Mouse (Mus musculus): ENCODE measurements at regions not wholly inside any gene's neighbourhood (a gene's known extent, or its start where the extent isn't known, plus 50 kb on each side); places are given as distances from the start of the nearest gene placed in this dataset.

GRCm38 (mm10) chr2:92709668-92710067, 110.2 kb downstream of the Chst1 start:
- no peak for DNase-seq (ENCODE audit: low spot score)
- Histone ChIP-seq H3K4me2 (ENCODE audit: low read depth, low read length) (no peak overlapping the region), H3K9ac (replicated peaks; ENCODE audit: low read depth, low read length) (no peak overlapping the region), H3K9me3 (replicated peaks; ENCODE audit: control insufficient read depth, low read length) (no peaks in the 10 kb centered on the region), H3K4me3 (ENCODE audit: low read depth, low read length) (no peak overlapping the region), H3K4me1 (ENCODE audit: control insufficient read depth, insufficient read depth) (no peaks in the 10 kb centered on the region), H3K27me3 (ENCODE audit: control insufficient read depth, insufficient read depth, low read length) (no peaks in the 10 kb centered on the region), H3K27ac (ENCODE audit: low read depth) (no peak overlapping the region), H3K36me3 (replicated peaks; ENCODE audit: control insufficient read depth, insufficient read depth, low read length) (no peaks in the 10 kb centered on the region)
- ATAC-seq (ENCODE audit: insufficient read depth, low read depth), result no peak
- WGBS, result 78% methylated on average over 3 of the region's 3 CpGs
- TF ChIP-seq EP300 (IDR thresholded peaks at IDR 0.05; ENCODE audit: low read depth) (no peak), CTCF (IDR thresholded peaks at IDR 0.05; ENCODE audit: low read depth) (no peak)

- H3K36me3 ChIP-seq (replicated peaks; ENCODE audit: control insufficient read depth, insufficient read depth, low read length), result no peaks in the 10 kb centered on the region
- no peak for TF ChIP-seq CTCF (IDR thresholded peaks at IDR 0.05; ENCODE audit: low read depth)
- TF ChIP-seq EP300 (IDR thresholded peaks at IDR 0.05; ENCODE audit: low read depth), result no peak
Measured at GRCm38 (mm10) chr2:92711122-92711777, 111.7 kb downstream of the Chst1 start.

GRCm38 (mm10) chr2:92712266-92713144, 113.0 kb downstream of the Chst1 start:
- Histone ChIP-seq H3K36me3 (replicated peaks; ENCODE audit: control insufficient read depth, insufficient read depth, low read length) (no peaks in the 10 kb centered on the region), H3K9me3 (replicated peaks; ENCODE audit: control insufficient read depth, low read length) (no peaks in the 10 kb centered on the region), H3K9ac (replicated peaks; ENCODE audit: low read depth, low read length) (no peak overlapping the region), H3K4me2 (ENCODE audit: low read depth, low read length) (no peak overlapping the region), H3K27me3 (ENCODE audit: control insufficient read depth, insufficient read depth, low read length) (no peaks in the 10 kb centered on the region), H3K4me1 (ENCODE audit: control insufficient read depth, insufficient read depth) (no peaks in the 10 kb centered on the region), H3K27ac (ENCODE audit: low read depth) (no peak overlapping the region), H3K4me3 (ENCODE audit: low read depth, low read length) (no peak overlapping the region)
- ATAC-seq (ENCODE audit: insufficient read depth, low read depth) (no peak), DNase-seq (ENCODE audit: low spot score) (no peak)
- TF ChIP-seq EP300 (IDR thresholded peaks at IDR 0.05; ENCODE audit: low read depth) (no peak), CTCF (IDR thresholded peaks at IDR 0.05; ENCODE audit: low read depth) (no peak)
- WGBS, result 56% methylated on average over 11 of the region's 11 CpGs

More at GRCm38 (mm10) chr2:92711122-92711777, 111.7 kb downstream of the Chst1 start:
- H3K27ac ChIP-seq (ENCODE audit: low read depth), result no peak overlapping the region
- peak overlapping the region; percentile 22; the same call in 1 of the 2 replicates for H3K4me2 ChIP-seq (ENCODE audit: low read depth, low read length)
- H3K9ac ChIP-seq (replicated peaks; ENCODE audit: low read depth, low read length), result no peak overlapping the region
- 32% methylated on average over 15 of the region's 15 CpGs for WGBS
- no peak for ATAC-seq (ENCODE audit: insufficient read depth, low read depth)
- no peaks in the 10 kb centered on the region for H3K27me3 ChIP-seq (ENCODE audit: control insufficient read depth, insufficient read depth, low read length)
- H3K9me3 ChIP-seq (replicated peaks; ENCODE audit: control insufficient read depth, low read length), result no peaks in the 10 kb centered on the region
- no peak for DNase-seq (ENCODE audit: low spot score)
- H3K4me3 ChIP-seq (ENCODE audit: low read depth, low read length), result no peak overlapping the region
- H3K4me1 ChIP-seq (ENCODE audit: control insufficient read depth, insufficient read depth), result no peaks in the 10 kb centered on the region

GRCm38 (mm10) chr2:92717706-92718105, 118.2 kb downstream of the Chst1 start:
- DNase-seq (ENCODE audit: low spot score), result no peak
- no peaks in the 10 kb centered on the region for H3K36me3 ChIP-seq (replicated peaks; ENCODE audit: control insufficient read depth, insufficient read depth, low read length)
- ATAC-seq (ENCODE audit: insufficient read depth, low read depth), result no peak
- no peak overlapping the region for H3K4me2 ChIP-seq (ENCODE audit: low read depth, low read length)
- H3K27me3 ChIP-seq (ENCODE audit: control insufficient read depth, insufficient read depth, low read length), result no peaks in the 10 kb centered on the region
- no peak overlapping the region for H3K9ac ChIP-seq (replicated peaks; ENCODE audit: low read depth, low read length)
- H3K27ac ChIP-seq (ENCODE audit: low read depth), result no peak overlapping the region
- no peak for TF ChIP-seq CTCF (IDR thresholded peaks at IDR 0.05; ENCODE audit: low read depth)
- no peak for TF ChIP-seq EP300 (IDR thresholded peaks at IDR 0.05; ENCODE audit: low read depth)
- 0 out of 2 replicates have a peak, but pooled peaks cover 5% of the 10 kb centered on the region for H3K9me3 ChIP-seq (replicated peaks; ENCODE audit: control insufficient read depth, low read length)
- no peaks in the 10 kb centered on the region for H3K4me1 ChIP-seq (ENCODE audit: control insufficient read depth, insufficient read depth)
- no peak overlapping the region for H3K4me3 ChIP-seq (ENCODE audit: low read depth, low read length)
- 30% methylated on average over 1 of the region's 3 CpGs for WGBS

GRCm38 (mm10) chr2:92721951-92722350, 122.4 kb downstream of the Chst1 start:
- 62% methylated on average over 3 of the region's 3 CpGs for WGBS
- Histone ChIP-seq H3K9me3 (replicated peaks; ENCODE audit: control insufficient read depth, low read length) (0 out of 2 replicates have a peak, but pooled peaks cover 5% of the 10 kb centered on the region), H3K4me1 (ENCODE audit: control insufficient read depth, insufficient read depth) (peaks cover 10% of the 10 kb centered on the region), H3K9ac (replicated peaks; ENCODE audit: low read depth, low read length) (no peak overlapping the region), H3K4me3 (ENCODE audit: low read depth, low read length) (no peak overlapping the region), H3K36me3 (replicated peaks; ENCODE audit: control insufficient read depth, insufficient read depth, low read length) (no peaks in the 10 kb centered on the region), H3K27me3 (ENCODE audit: control insufficient read depth, insufficient read depth, low read length) (no peaks in the 10 kb centered on the region), H3K27ac (ENCODE audit: low read depth) (no peak overlapping the region), H3K4me2 (ENCODE audit: low read depth, low read length) (no peak overlapping the region)
- ATAC-seq (ENCODE audit: insufficient read depth, low read depth) (no peak), DNase-seq (ENCODE audit: low spot score) (no peak)
- TF ChIP-seq EP300 (IDR thresholded peaks at IDR 0.05; ENCODE audit: low read depth), result no peak
- no peak for TF ChIP-seq CTCF (IDR thresholded peaks at IDR 0.05; ENCODE audit: low read depth)
